Mouse (Mus musculus): Measurements from ENCODE around the gene Ptn. TPM values are rescaled to one million over a fixed set of nuclear protein-coding genes. Genes with fewer than 3 reads are reported as not detected.

Ptn gene
- polyA plus RNA-seq, 1 experiment = 493 TPM

- no peak overlapping the region for H3K27ac ChIP-seq (ENCODE audit: insufficient read depth, low read length)
- no peak overlapping the region for H3K4me3 ChIP-seq (ENCODE audit: insufficient read depth, low read length)
- TF ChIP-seq CTCF (IDR thresholded peaks at IDR 0.05; ENCODE audit: extremely low read depth, insufficient read depth, low read length) (no peak), POLR2A (IDR thresholded peaks at IDR 0.05; ENCODE audit: extremely low read depth, insufficient read depth, low read length) (no peak)
Measured at GRCm38 (mm10) chr6:36728079-36728478, 81.9 kb downstream of the Ptn start.

GRCm38 (mm10) chr6:36725509-36726160 lies 84.4 kb downstream of the Ptn start:
- H3K4me1 ChIP-seq (ENCODE audit: control insufficient read depth, insufficient read depth, low read length) = peaks cover 1% of the 10 kb centered on the region
- H3K27ac ChIP-seq (ENCODE audit: insufficient read depth, low read length) = no peak overlapping the region
- TF ChIP-seq CTCF (IDR thresholded peaks at IDR 0.05; ENCODE audit: extremely low read depth, insufficient read depth, low read length) (no peak), POLR2A (IDR thresholded peaks at IDR 0.05; ENCODE audit: extremely low read depth, insufficient read depth, low read length) (no peak)
- H3K4me3 ChIP-seq (ENCODE audit: insufficient read depth, low read length) = no peak overlapping the region

More at GRCm38 (mm10) chr6:36728079-36728478, 81.9 kb downstream of the Ptn start:
- H3K4me1 ChIP-seq (ENCODE audit: control insufficient read depth, insufficient read depth, low read length) = no peaks in the 10 kb centered on the region; the same call in 1 of the 2 replicates

- H3K4me1 ChIP-seq (ENCODE audit: control insufficient read depth, insufficient read depth, low read length) = peaks cover 1% of the 10 kb centered on the region
- no peak for TF ChIP-seq POLR2A (IDR thresholded peaks at IDR 0.05; ENCODE audit: extremely low read depth, insufficient read depth, low read length)
- TF ChIP-seq CTCF (IDR thresholded peaks at IDR 0.05; ENCODE audit: extremely low read depth, insufficient read depth, low read length) = no peak
- H3K27ac ChIP-seq (ENCODE audit: insufficient read depth, low read length) = no peak overlapping the region
- no peak overlapping the region for H3K4me3 ChIP-seq (ENCODE audit: insufficient read depth, low read length)
Measured at GRCm38 (mm10) chr6:36722769-36723549, 87.1 kb downstream of the Ptn start.

- Histone ChIP-seq H3K4me1 (ENCODE audit: control insufficient read depth, insufficient read depth, low read length) (no peaks in the 10 kb centered on the region), H3K27ac (ENCODE audit: insufficient read depth, low read length) (no peak overlapping the region), H3K4me3 (ENCODE audit: insufficient read depth, low read length) (no peak overlapping the region)
- TF ChIP-seq CTCF (IDR thresholded peaks at IDR 0.05; ENCODE audit: extremely low read depth, insufficient read depth, low read length) = no peak
- TF ChIP-seq POLR2A (IDR thresholded peaks at IDR 0.05; ENCODE audit: extremely low read depth, insufficient read depth, low read length) = no peak
Measured at GRCm38 (mm10) chr6:36713329-36713728, 96.7 kb downstream of the Ptn start.

GRCm38 (mm10) chr6:36695481-36695880 lies 114.5 kb downstream of the Ptn start:
- Histone ChIP-seq H3K4me1 (ENCODE audit: control insufficient read depth, insufficient read depth, low read length) (no peaks in the 10 kb centered on the region), H3K27ac (ENCODE audit: insufficient read depth, low read length) (no peak overlapping the region), H3K4me3 (ENCODE audit: insufficient read depth, low read length) (no peak overlapping the region)
- TF ChIP-seq POLR2A (IDR thresholded peaks at IDR 0.05; ENCODE audit: extremely low read depth, insufficient read depth, low read length) (no peak), CTCF (IDR thresholded peaks at IDR 0.05; ENCODE audit: extremely low read depth, insufficient read depth, low read length) (no peak)

- H3K27ac ChIP-seq (ENCODE audit: insufficient read depth, low read length) = no peak overlapping the region
- H3K4me1 ChIP-seq (ENCODE audit: control insufficient read depth, insufficient read depth, low read length) = no peaks in the 10 kb centered on the region
- TF ChIP-seq CTCF (IDR thresholded peaks at IDR 0.05; ENCODE audit: extremely low read depth, insufficient read depth, low read length) (peak; percentile 97), POLR2A (IDR thresholded peaks at IDR 0.05; ENCODE audit: extremely low read depth, insufficient read depth, low read length) (no peak)
- no peak overlapping the region for H3K4me3 ChIP-seq (ENCODE audit: insufficient read depth, low read length)
Measured at GRCm38 (mm10) chr6:36691497-36691896, 118.5 kb downstream of the Ptn start.

GRCm38 (mm10) chr6:36690941-36691340 lies 119.1 kb downstream of the Ptn start:
- Histone ChIP-seq H3K4me1 (ENCODE audit: control insufficient read depth, insufficient read depth, low read length) (no peaks in the 10 kb centered on the region), H3K27ac (ENCODE audit: insufficient read depth, low read length) (no peak overlapping the region), H3K4me3 (ENCODE audit: insufficient read depth, low read length) (no peak overlapping the region)
- TF ChIP-seq POLR2A (IDR thresholded peaks at IDR 0.05; ENCODE audit: extremely low read depth, insufficient read depth, low read length) (no peak), CTCF (IDR thresholded peaks at IDR 0.05; ENCODE audit: extremely low read depth, insufficient read depth, low read length) (no peak)

- H3K4me3 ChIP-seq (ENCODE audit: insufficient read depth, low read length) = no peak overlapping the region
- no peaks in the 10 kb centered on the region for H3K4me1 ChIP-seq (ENCODE audit: control insufficient read depth, insufficient read depth, low read length)
- no peak for TF ChIP-seq CTCF (IDR thresholded peaks at IDR 0.05; ENCODE audit: extremely low read depth, insufficient read depth, low read length)
- TF ChIP-seq POLR2A (IDR thresholded peaks at IDR 0.05; ENCODE audit: extremely low read depth, insufficient read depth, low read length) = no peak
- H3K27ac ChIP-seq (ENCODE audit: insufficient read depth, low read length) = no peak overlapping the region
Measured at GRCm38 (mm10) chr6:36676710-36677691, 133.0 kb downstream of the Ptn start.

All from cortical plate, adult 2 months (tissue).